Mouse (Mus musculus): ENCODE data around the gene Tap2.
"Not testable (repeated sequence)": the region's sequence is repeated elsewhere in the genome, so short reads cannot be mapped to it uniquely, and the experiment has no call there.

Gene Tap2

GRCm38 (mm10) chr17:34213936-34214335, 10.6 kb downstream of the Tap2 start:
- peak in 1 of 2 experiments; percentile 55 for DNase-seq (ENCODE audit: low spot score in 2 of 2)

DNA sequence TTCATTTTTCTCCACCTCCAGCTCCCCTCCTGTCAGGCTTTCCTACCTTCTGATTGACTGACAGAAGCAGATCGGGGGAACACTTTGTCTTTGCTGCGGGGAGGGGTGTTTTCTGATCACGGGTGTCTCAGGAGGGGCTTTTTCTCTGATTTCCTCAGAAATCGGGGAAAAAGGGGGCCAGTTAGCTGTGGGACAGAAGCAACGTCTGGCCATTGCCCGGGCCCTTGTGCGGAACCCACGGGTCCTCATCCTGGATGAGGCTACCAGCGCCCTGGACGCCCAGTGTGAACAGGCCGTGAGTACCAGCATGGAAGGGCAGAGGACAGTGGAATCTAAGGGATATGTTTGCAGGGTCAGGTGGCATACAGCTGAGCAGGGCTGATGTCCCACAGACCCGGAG, 11.8 kb downstream of the Tap2 start:
- DNase-seq (ENCODE audit: low spot score in 2 of 2) = peak in 1 of 2 experiments; percentile 56

GRCm38 (mm10) chr17:34217216-34217928, 14.0 kb downstream of the Tap2 start:
- peak in 1 of 2 experiments; percentile 54 for DNase-seq (ENCODE audit: low spot score in 2 of 2)

GRCm38 (mm10) chr17:34217986-34218385, 14.7 kb downstream of the Tap2 start:
- peak in 1 of 2 experiments; percentile 38 for DNase-seq (ENCODE audit: low spot score in 2 of 2)

- DNase-seq (ENCODE audit: low spot score in 2 of 2) = no peak
These were observed 15.3 kb downstream of the Tap2 start for GRCm38 (mm10) chr17:34218675-34219074.

- DNase-seq (ENCODE audit: low spot score in 2 of 2) = not testable (repeated sequence)
These were observed 15.8 kb downstream of the Tap2 start for GRCm38 (mm10) chr17:34219096-34219495.

- DNase-seq (ENCODE audit: low spot score in 2 of 2) = not testable (repeated sequence)
These were observed 16.5 kb downstream of the Tap2 start for GRCm38 (mm10) chr17:34219801-34220200.

DNA sequence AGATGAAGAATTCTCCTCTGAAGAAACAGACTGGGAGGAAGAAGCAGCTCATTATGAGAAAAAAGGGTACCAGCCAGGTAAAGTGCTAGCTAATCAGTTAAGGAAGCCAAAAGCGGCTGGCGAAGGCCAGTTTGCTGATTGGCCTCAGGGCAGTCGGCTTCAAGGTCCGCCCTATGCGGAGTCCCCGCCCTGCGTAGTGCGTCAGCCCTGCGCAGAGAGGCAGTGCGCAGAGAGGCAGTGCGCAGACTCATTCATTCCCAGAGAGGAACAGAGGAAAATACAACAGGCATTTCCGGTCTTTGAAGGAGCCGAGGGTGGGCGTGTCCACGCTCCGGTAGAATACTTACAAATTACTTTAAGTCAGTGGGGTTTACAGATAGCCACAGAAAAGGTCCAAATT, 17.1 kb downstream of the Tap2 start:
- not testable (repeated sequence) for DNase-seq (ENCODE audit: low spot score in 2 of 2)

DNA sequence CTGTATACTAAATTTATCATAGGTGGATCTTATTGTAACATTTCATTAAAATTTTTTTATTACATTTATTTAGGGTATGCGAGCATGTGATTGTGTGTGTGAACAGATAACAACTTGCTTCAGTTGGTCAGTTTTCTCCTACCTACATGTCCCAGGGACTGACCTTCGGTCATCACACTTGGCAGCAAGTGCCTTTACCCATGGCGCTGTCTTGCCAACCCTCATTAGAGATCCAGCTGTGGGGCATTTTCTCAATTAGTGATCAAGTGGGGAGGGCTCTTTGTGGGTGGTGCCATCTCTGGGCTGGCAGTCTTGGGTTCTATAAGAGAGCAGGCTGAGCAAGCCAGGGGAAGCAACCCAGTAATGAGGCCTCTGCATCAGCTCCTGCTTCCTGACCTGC, 21.5 kb downstream of the Tap2 start:
- DNase-seq (ENCODE audit: low spot score in 2 of 2) = peak in 1 of 2 experiments; percentile 16

GRCm38 (mm10) chr17:34225426-34225825, 22.1 kb downstream of the Tap2 start:
- peak in 1 of 2 experiments; percentile 54 for DNase-seq (ENCODE audit: low spot score in 2 of 2)

GRCm38 (mm10) chr17:34225911-34226310, 22.6 kb downstream of the Tap2 start:
- peak in 1 of 2 experiments; percentile 73 for DNase-seq (ENCODE audit: low spot score in 2 of 2)

GRCm38 (mm10) chr17:34230971-34231370, 27.6 kb downstream of the Tap2 start:
- peak; percentile 44 to 56 for DNase-seq (ENCODE audit: low spot score in 2 of 2)

- DNase-seq (ENCODE audit: low spot score in 2 of 2) = peak in 1 of 2 experiments; percentile 44
These were observed 28.7 kb downstream of the Tap2 start for GRCm38 (mm10) chr17:34232021-34232420.

- DNase-seq (ENCODE audit: low spot score in 2 of 2) = peak; percentile 36 to 78
These were observed 31.6 kb downstream of the Tap2 start for GRCm38 (mm10) chr17:34234926-34235325.

DNA sequence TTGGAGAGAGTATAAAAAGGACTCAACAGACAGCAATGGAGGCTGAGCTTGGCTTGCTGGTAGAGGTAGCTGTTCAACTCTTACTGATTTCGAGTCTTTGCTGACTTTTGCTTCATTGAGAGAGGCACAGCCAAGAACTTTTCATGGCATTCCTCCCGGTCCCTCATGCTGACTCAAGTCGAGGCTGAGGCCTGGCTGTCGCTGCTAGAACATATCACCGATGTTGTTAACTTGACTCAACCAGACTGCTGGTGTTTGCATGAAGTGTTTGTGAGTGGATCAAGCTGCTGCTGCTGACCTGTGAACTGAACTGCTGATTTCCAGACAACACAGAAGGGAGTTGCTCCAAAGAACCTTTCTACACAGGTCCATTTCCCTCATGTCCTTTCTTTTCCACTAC, 33.4 kb downstream of the Tap2 start:
- peak in 1 of 2 experiments; percentile 59 for DNase-seq (ENCODE audit: low spot score in 2 of 2)

DNA sequence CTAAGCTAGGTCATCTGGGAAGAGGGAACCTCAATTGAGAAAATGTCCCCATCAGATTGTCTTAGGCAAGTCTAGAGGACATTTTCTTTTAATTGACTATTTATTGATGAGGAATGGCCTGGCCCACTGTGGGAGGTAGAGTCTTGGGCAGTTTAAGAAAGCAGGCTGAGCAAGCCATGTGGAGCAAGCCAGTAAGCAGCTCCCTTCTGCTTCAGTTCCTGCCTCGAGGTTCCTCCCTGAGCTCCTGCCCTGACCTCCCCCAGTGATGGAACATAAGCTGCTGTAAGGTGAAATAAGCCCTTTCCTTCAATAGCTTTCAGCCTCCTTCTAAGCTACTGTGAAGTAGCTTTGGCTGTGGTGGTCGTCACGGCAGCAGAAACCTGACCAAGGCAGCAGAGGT, 34.4 kb downstream of the Tap2 start:
- DNase-seq (ENCODE audit: low spot score in 2 of 2) = peak in 1 of 2 experiments; percentile 20

DNA sequence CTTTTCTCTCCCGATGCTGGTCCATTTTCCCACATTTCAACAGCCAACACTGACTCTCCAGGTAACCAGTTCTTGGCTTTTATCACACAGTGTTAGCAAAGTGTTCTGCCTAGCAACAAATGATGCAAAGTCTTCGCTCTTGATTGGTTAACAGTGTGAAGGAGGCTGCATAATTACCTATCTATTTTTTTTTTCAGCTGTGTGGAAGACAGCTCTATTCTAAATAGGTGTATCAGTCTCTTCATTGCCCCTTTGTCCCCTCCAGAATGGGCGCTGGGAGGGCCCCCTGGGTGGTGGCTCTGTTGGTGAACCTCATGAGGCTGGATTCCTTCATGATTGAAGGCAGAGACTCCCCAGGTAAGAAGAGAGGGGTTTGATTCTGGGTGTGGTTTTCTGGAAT, 35.4 kb downstream of the Tap2 start, which contains the start of gene H2-Ob:
Gene H2-Ob (plus strand): TSS at position 198 of the 400 bp plus-strand sequence.
- peak in 1 of 2 experiments; percentile 52 for DNase-seq (ENCODE audit: low spot score in 2 of 2)

GRCm38 (mm10) chr17:34239601-34240041, 36.3 kb downstream of the Tap2 start:
- no peak for DNase-seq (ENCODE audit: low spot score in 2 of 2)

DNA sequence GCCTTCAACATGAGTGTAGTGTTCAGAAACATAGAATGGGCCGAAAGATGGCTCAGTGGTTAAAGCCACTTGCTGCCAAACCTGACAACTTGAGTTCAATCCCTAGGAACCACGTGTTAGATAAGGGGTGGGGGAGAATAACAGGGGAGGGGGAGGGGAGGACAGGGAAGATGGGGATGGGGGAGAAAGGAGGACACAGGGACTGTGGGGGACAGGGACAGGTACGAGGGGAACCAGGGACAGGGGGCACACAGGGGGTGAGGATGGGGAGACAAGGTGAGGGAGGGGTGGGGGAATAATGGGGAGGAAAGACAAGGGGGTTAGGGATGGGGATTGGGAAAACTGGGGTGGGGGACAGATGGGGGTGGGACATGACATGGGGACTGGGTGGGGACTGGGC, 37.0 kb downstream of the Tap2 start:
- DNase-seq (ENCODE audit: low spot score in 2 of 2) = peak in 1 of 2 experiments; percentile 17

- DNase-seq (ENCODE audit: low spot score in 2 of 2) = peak in 1 of 2 experiments; percentile 33
These were observed 37.6 kb downstream of the Tap2 start for GRCm38 (mm10) chr17:34240916-34241315.

- DNase-seq (ENCODE audit: low spot score in 2 of 2) = peak in 1 of 2 experiments; percentile 40
These were observed 41.3 kb downstream of the Tap2 start for GRCm38 (mm10) chr17:34244656-34245055.

GRCm38 (mm10) chr17:34247047-34247446, 43.7 kb downstream of the Tap2 start:
- DNase-seq (ENCODE audit: low spot score in 2 of 2) = peak in 1 of 2 experiments; percentile 10

DNA sequence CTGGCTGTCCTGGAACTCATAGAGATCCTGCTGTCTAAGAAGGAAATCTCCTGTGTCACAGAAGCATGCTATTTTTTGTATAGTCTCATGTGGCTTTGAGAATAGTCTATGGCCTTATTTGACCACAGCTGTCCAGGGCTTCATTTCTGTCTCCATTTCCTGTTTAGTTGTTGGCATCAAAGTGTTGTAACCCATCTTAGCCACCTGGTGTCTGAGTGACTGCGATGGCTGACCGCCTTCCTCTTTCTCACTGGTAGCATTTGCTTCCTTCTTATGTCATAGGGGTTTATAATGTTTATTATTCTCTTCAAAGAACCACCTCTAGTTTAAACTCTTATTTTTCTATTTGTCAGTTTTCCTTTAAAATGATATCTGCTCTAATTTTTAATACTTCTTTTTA, 45.4 kb downstream of the Tap2 start:
- no peak for DNase-seq (ENCODE audit: low spot score in 2 of 2)
